Mouse (Mus musculus) megakaryocyte, embryonic 14.5 days (primary cell): ENCODE results near the gene Tmem114. TPM values are rescaled to one million over a fixed set of nuclear protein-coding genes. Genes with fewer than 3 reads are reported as not detected.

Experiments
- H3K27me3 ChIP-seq: replicated peaks from 2 replicates; pipeline ENCODE3; 2012; ENCODE audit warnings: inconsistent platforms
- H3K36me3 ChIP-seq: replicated peaks from 2 replicates; pipeline ENCODE3; 2012; ENCODE audit warnings: low read length, inconsistent platforms, mixed read lengths
- H3K4me1 ChIP-seq: 2 replicates; pipeline ENCODE4 v1.6.1; 2012; ENCODE audit warnings: inconsistent platforms
- H3K4me3 ChIP-seq: replicated peaks from 2 replicates; pipeline ENCODE3; 2012; ENCODE audit warnings: moderate library complexity, mild to moderate bottlenecking, inconsistent platforms
- H3K9me3 ChIP-seq: 2 replicates; pipeline ENCODE4 v1.6.1; 2012; ENCODE audit warnings: inconsistent platforms
- FLI1 ChIP-seq: IDR thresholded peaks from 2 replicates; pipeline ENCODE4 v1.6.1; 2012; ENCODE audit warnings: low read length, inconsistent platforms, mixed read lengths
- GATA1 ChIP-seq: IDR thresholded peaks from 3 replicates; pipeline ENCODE4 v1.6.1; 2012; ENCODE audit warnings: mixed read lengths, low read length, inconsistent platforms, borderline replicate concordance
- polyA plus RNA-seq: library from polyadenylated mRNA; stranded (reverse); fragments of >175 nt; gene quantifications from 2 replicates; pipeline ENCODE4 v1.2.3, GENCODE M21; 2012; ENCODE audit warnings: low replicate concordance; ENCODE audit not compliant: insufficient read depth

Tmem114 gene
- polyA plus RNA-seq, 1 experiment: not detected

GRCm38 (mm10) chr16:8429531-8429930 is 4.6 kb upstream of the Tmem114 start:
- TF ChIP-seq GATA1: no peak
- TF ChIP-seq FLI1: no peak
- H3K4me3 ChIP-seq: no peak overlapping the region
- H3K9me3 ChIP-seq: 0 out of 2 replicates have a peak, but pooled peaks cover 3% of the 10 kb centered on the region
- H3K4me1 ChIP-seq: peaks cover 10% of the 10 kb centered on the region
- H3K27me3 ChIP-seq: peaks cover 45% of the 10 kb centered on the region
- no peaks in the 10 kb centered on the region for H3K36me3 ChIP-seq

GRCm38 (mm10) chr16:8425736-8426135 is 800 bp upstream of the Tmem114 start:
- Histone ChIP-seq H3K4me3 (no peak overlapping the region), H3K27me3 (peaks cover 74% of the 10 kb centered on the region), H3K9me3 (0 out of 2 replicates have a peak, but pooled peaks cover 3% of the 10 kb centered on the region), H3K36me3 (no peaks in the 10 kb centered on the region), H3K4me1 (peaks cover 10% of the 10 kb centered on the region)
- TF ChIP-seq FLI1: no peak

DNA sequence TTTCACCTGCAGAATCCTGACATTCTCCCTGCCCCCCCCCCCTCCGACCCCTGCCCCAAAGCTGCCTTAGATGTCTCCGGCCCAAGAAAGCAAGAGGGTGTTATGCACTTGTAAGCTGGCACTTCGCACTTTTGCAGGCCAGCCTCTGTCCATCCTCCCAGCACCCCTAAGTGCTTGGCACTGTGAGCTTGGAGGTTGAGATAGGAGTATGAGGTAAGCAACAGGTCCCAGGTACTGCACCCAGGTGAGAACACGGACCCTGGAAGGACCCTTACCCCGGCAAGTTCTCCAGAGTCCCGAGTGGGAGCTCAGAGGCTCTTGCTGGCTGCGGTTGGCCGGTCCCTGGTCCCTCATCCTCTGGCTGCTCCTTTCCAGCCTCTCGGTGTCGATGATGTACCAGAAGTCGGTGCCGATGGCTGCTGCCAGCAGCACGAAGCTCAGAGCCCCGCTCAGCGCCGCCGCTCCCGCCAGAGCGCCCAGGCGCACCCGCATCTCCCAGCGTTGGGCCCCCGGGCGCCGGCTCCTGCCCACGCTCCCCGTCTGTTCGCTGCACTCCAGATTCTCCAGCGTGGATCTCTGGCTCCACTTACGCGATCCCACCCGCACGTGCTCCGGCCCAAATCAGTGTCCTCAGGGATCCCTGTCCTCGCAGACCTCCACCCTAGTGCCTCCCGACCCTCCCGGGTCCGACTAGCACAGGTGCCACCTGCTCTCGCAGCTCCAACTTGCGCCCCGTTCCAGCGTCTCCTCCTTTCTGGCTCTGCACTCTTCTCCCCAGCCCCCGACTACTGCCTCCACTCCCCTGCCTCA is 570 bp downstream of the Tmem114 start:
- Histone ChIP-seq H3K4me1 (peaks cover 10% of the 10 kb centered on the region), H3K4me3 (no peak overlapping the region), H3K36me3 (no peaks in the 10 kb centered on the region), H3K27me3 (peaks cover 75% of the 10 kb centered on the region), H3K9me3 (0 out of 2 replicates have a peak, but pooled peaks cover 3% of the 10 kb centered on the region)
- TF ChIP-seq GATA1 (no peak), FLI1 (no peak)

- peaks cover 75% of the 10 kb centered on the region for H3K27me3 ChIP-seq
- no peak for TF ChIP-seq GATA1
- TF ChIP-seq FLI1: no peak
- no peak overlapping the region for H3K4me3 ChIP-seq
- H3K36me3 ChIP-seq: no peaks in the 10 kb centered on the region
- H3K4me1 ChIP-seq: peaks cover 10% of the 10 kb centered on the region
- 0 out of 2 replicates have a peak, but pooled peaks cover 3% of the 10 kb centered on the region for H3K9me3 ChIP-seq
These were observed 1.3 kb downstream of the Tmem114 start for GRCm38 (mm10) chr16:8423626-8424114.

DNA sequence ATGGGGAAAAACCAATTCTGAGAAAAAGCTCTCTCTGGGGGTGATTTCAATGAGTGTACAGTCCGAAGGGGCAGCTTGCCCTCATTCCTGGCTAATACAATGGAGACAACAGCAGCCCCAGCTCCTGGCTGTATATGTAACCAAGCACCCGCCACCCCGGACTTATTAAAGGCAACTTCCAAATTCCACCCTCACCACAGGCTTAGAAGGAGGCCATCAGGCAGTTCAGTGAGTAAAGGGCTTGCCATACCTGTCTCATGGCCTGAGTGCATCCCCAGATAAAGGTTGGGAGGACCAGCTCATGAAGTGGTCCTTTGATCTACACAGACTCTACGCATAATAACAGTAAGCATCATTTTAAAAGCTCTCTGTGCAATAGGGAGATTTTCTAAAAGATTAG is 4.1 kb downstream of the Tmem114 start:
- H3K4me3 ChIP-seq: no peak overlapping the region
- TF ChIP-seq FLI1: no peak
- no peak for TF ChIP-seq GATA1
- H3K36me3 ChIP-seq: no peaks in the 10 kb centered on the region
- peaks cover 70% of the 10 kb centered on the region for H3K27me3 ChIP-seq
- H3K9me3 ChIP-seq: 0 out of 2 replicates have a peak, but pooled peaks cover 3% of the 10 kb centered on the region
- peaks cover 19% of the 10 kb centered on the region for H3K4me1 ChIP-seq

GRCm38 (mm10) chr16:8420381-8420780 is 4.6 kb downstream of the Tmem114 start:
- Histone ChIP-seq H3K9me3 (no peaks in the 10 kb centered on the region), H3K4me3 (no peak overlapping the region), H3K27me3 (peaks cover 69% of the 10 kb centered on the region), H3K36me3 (no peaks in the 10 kb centered on the region), H3K4me1 (peaks cover 19% of the 10 kb centered on the region)
- TF ChIP-seq FLI1 (no peak), GATA1 (no peak)

DNA sequence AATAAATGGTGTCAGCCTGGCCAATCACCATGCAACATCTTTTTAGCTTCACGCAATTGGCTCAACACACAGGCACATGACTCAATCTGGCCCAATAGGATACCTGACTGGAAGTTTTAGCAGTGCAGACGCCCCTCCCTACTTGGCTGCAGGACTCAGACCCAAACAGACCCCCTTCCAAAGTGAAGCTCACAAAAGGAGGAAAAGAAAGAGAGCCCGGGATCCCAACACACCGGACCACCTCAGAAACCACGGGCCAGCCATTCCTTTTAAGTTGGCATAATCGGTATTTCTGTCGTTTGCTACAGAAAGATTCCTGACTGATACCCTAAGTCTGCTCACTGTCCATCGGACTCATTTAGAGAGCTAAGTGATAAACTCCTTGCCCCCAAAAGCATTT is 5.3 kb downstream of the Tmem114 start:
- no peak overlapping the region for H3K4me3 ChIP-seq
- TF ChIP-seq GATA1: no peak
- TF ChIP-seq FLI1: no peak
- H3K36me3 ChIP-seq: no peaks in the 10 kb centered on the region
- peaks cover 69% of the 10 kb centered on the region for H3K27me3 ChIP-seq
- H3K4me1 ChIP-seq: peaks cover 14% of the 10 kb centered on the region
- no peaks in the 10 kb centered on the region for H3K9me3 ChIP-seq

DNA sequence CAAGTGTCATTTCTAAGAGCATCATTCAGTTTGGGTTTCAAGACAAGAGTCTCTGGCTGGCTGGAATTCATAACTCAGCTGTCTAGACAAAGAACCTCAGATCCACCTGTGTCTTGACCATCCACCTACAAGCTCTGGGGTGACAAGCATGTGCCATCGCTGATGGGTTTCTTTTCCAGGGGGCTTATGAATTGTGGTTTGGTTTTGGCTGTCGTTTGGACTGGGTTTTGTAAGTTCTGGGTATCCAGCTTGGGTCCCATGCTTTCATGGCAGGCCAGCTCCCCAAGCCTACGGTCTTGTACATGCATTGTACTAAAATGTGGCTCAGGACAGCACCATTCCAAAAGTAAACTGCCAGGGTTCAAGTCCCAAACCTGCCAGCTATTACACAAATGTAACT is 6.8 kb downstream of the Tmem114 start:
- no peak overlapping the region for H3K4me3 ChIP-seq
- H3K36me3 ChIP-seq: no peaks in the 10 kb centered on the region
- H3K27me3 ChIP-seq: peaks cover 63% of the 10 kb centered on the region
- H3K4me1 ChIP-seq: peaks cover 8% of the 10 kb centered on the region
- H3K9me3 ChIP-seq: no peaks in the 10 kb centered on the region
- no peak for TF ChIP-seq FLI1
- no peak for TF ChIP-seq GATA1

DNA sequence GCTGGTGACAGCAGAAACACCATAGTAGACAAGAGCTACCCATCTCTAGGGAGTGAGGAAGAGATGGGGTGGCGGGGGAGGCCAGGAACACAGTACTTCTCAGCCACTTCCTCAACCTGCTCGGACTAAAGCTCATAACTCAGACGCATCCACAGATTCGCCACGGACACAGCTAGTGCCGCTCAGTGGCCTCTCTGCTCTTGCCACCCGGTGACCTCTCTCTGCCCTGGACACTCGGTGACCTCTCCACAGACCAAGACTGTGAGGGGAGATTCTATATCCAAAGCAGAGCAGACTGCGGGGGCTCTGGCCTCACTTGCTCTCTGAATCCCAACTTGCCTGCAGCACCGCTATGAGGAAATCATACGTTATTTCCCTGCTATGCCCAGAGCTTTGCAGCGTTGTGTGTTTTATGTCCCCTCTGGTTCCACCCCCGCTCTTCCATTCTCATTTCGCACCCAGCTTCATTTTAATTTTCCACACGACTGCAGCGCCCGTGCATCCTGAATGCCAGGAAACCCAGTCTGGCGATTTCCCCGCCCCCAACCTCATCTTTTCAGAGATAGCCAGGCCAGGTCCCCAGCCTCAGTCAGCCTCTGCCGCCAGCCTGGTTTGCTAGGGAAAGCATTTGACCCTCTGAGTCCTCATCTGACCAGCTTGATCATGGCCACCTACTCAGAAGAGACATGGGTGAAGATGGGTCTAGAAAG is 7.8 kb downstream of the Tmem114 start:
- H3K9me3 ChIP-seq: no peaks in the 10 kb centered on the region
- H3K4me3 ChIP-seq: no peak overlapping the region
- peaks cover 60% of the 10 kb centered on the region for H3K27me3 ChIP-seq
- H3K4me1 ChIP-seq: peaks cover 12% of the 10 kb centered on the region
- no peaks in the 10 kb centered on the region for H3K36me3 ChIP-seq
- TF ChIP-seq FLI1: no peak
- TF ChIP-seq GATA1: no peak

GRCm38 (mm10) chr16:8415996-8416395 is 8.9 kb downstream of the Tmem114 start:
- Histone ChIP-seq H3K9me3 (no peaks in the 10 kb centered on the region), H3K4me3 (no peak overlapping the region), H3K27me3 (peaks cover 58% of the 10 kb centered on the region), H3K36me3 (no peaks in the 10 kb centered on the region), H3K4me1 (peaks cover 16% of the 10 kb centered on the region)
- TF ChIP-seq FLI1 (no peak), GATA1 (no peak)
